Mouse (Mus musculus) liver, adult 2 months (tissue): ENCODE results near the gene Prdm16.

Experiments used
- CTCF ChIP-seq: fragments of 200-500 bp; IDR thresholded peaks from 2 replicates; pipeline ENCODE4 v1.5.1; 2011; ENCODE audit warnings: low read depth, low read length, control low read depth
- POLR2A ChIP-seq: fragments of 200-500 bp; IDR thresholded peaks from 2 replicates; pipeline ENCODE4 v1.6.1; 2011; ENCODE audit warnings: low read length, control low read depth; ENCODE audit not compliant: insufficient read depth; ENCODE audit errors: extremely low read depth

DNA sequence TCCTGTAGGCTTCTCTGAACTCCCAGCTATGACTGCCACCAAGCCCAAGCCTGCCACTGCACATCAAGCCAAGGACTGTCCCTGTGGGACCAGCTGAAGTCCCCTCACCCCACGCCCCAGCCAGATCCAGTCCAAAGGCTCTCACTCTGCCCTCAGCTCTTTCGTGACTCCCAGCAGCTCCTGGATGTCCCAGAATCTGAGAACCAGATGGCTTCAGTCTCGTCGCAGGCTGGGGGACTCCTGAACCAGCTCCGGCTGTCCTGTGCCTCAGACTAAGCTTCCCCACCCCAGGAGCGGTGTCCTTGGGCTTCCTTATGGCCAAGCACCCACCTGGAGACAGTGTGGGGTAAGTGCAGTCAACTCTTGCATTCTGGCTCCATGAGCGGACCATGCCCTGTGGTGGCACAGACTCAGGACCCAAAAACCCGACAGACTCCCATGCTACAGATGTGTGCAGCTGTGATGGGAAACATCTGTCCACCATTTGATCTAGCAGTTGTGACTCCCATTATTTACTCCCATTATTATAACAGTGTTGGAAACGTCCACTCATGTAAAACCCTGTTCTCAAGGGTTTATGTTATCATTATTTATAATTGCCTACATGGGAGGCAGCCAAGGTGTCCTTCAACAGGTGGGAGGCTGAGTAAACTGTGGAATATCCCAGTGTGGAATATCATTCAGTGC lies 326.0 kb downstream of the Prdm16 start:
- TF ChIP-seq CTCF (no peak), POLR2A (no peak)
